Mouse (Mus musculus) hindbrain, embryonic 15.5 days (tissue): Measurements from ENCODE around the gene Zfhx2. TPM values are rescaled to one million over a fixed set of nuclear protein-coding genes. Genes with fewer than 3 reads are reported as not detected.
A peak's percentile ranks its signal among the peaks of the same experiment; 100 is the strongest.
"Not testable (repeated sequence)": the region's sequence is repeated elsewhere in the genome, so short reads cannot be mapped to it uniquely, and the experiment has no call there.

Experiments used
- ATAC-seq: fragments of 200-750 bp; cut with Nextera tagmentation; 2 replicates; pipeline ENCODE4 v1.8.0; 2017; ENCODE audit warnings: low read depth, moderate number of reproducible peaks, moderate TSS enrichment; ENCODE audit not compliant: low FRiP score
- H3K27ac ChIP-seq: fragments of 300-500 bp; sonication (generic); replicated peaks from 2 replicates; pipeline ENCODE4 v1.5.1; 2015; ENCODE audit warnings: mild to moderate bottlenecking, inconsistent platforms
- H3K27me3 ChIP-seq: fragments of 300-500 bp; sonication (generic); 2 replicates; pipeline ENCODE4 v1.6.1; 2015; ENCODE audit warnings: control low read depth, inconsistent platforms
- H3K36me3 ChIP-seq: fragments of 300-500 bp; sonication (generic); 2 replicates; pipeline ENCODE4 v1.6.1; 2015; ENCODE audit warnings: control low read depth, inconsistent platforms
- H3K4me1 ChIP-seq: fragments of 300-500 bp; sonication (generic); replicated peaks from 2 replicates; pipeline ENCODE4 v1.6.1; 2015; ENCODE audit warnings: control low read depth, inconsistent platforms
- H3K4me2 ChIP-seq: fragments of 300-500 bp; sonication (generic); 2 replicates; pipeline ENCODE4 v1.6.1; 2015; ENCODE audit warnings: moderate library complexity, mild to moderate bottlenecking, inconsistent platforms
- H3K4me3 ChIP-seq: fragments of 300-500 bp; sonication (generic); 2 replicates; pipeline ENCODE4 v1.5.1; 2015; ENCODE audit warnings: mild to moderate bottlenecking, inconsistent platforms
- H3K9ac ChIP-seq: fragments of 300-500 bp; sonication (generic); 2 replicates; pipeline ENCODE4 v1.6.1; 2015; ENCODE audit warnings: inconsistent platforms
- H3K9me3 ChIP-seq: fragments of 300-500 bp; sonication (generic); 2 replicates; pipeline ENCODE4 v1.6.1; 2016; ENCODE audit warnings: control low read depth, inconsistent platforms
- WGBS: fragments of 180-500 bp; shearing (Covaris S2); methylation state at CpG from one replicate; pipeline ENCODE4 v1.1.7; 2015; 5-methylcytosine and 5-hydroxymethylcytosine counted together
- polyA plus RNA-seq: library from polyadenylated mRNA; unstranded; fragments of >200 nt; fragmentation: Nextera tagmentation; extraction: Ambion mirVana; gene quantifications from 2 replicates; pipeline ENCODE4 v1.2.1, GENCODE M21; 2015

Zfhx2 gene
- polyA plus RNA-seq, 1 experiment from 2014 or later = 24.9 TPM

DNA sequence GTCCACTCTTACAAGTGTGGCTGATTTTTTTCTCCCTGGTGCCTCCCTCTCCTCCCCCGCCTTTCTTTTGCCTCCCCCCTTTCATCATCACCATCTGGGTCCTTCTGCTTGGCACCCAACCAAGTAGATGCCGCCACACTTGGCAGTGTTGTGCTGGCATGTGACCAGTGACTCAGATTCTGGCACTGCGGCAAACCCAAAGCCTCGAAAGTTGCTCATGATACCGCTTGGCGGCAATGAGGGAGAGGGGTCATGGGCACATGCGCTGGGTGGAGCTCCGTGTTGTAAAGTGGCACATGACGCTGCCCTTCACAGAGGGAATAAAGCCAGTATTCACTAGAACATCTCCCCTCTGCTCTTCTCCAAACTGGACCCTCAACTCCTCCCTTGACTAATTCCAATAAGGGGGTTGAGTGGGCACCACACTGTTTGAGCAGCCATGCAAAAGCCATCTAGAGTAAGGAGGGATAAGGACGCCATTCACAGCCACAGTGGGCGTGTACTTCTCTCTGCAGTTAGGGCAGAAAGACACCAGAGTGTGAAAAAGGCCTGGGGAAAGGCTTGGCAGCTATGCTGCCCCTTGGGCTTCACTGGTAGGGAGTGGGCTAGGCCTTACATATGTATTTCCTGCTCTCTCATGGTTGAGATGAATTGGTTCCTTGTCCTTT is 36.8 kb downstream of the Zfhx2 start:
- Histone ChIP-seq H3K4me3 (peak overlapping the region; percentile 42), H3K9ac (no peak overlapping the region), H3K27ac (peak overlapping the region; percentile 97), H3K4me2 (peak overlapping the region; percentile 58), H3K9me3 (no peaks in the 10 kb centered on the region), H3K4me1 (peaks cover 68% of the 10 kb centered on the region), H3K36me3 (no peaks in the 10 kb centered on the region), H3K27me3 (no peaks in the 10 kb centered on the region)
- peak; percentile 40 for ATAC-seq
- 49% methylated on average over 11 of the region's 11 CpGs for WGBS

- H3K9me3 ChIP-seq = no peaks in the 10 kb centered on the region
- peak overlapping the region; percentile 42 for H3K4me3 ChIP-seq
- H3K27ac ChIP-seq = peak overlapping the region; percentile 97
- ATAC-seq = peak; percentile 59
- peak overlapping the region; percentile 49 for H3K9ac ChIP-seq
- 50% methylated on average over 10 of the region's 10 CpGs for WGBS
- peaks cover 61% of the 10 kb centered on the region for H3K4me1 ChIP-seq
- no peaks in the 10 kb centered on the region for H3K36me3 ChIP-seq
- H3K27me3 ChIP-seq = no peaks in the 10 kb centered on the region
- peak overlapping the region; percentile 58 for H3K4me2 ChIP-seq
Measured at GRCm38 (mm10) chr14:55054191-55054749, 37.9 kb downstream of the Zfhx2 start.

GRCm38 (mm10) chr14:55053708-55054190 is 38.4 kb downstream of the Zfhx2 start:
- peak overlapping the region; percentile 42 for H3K4me3 ChIP-seq
- H3K9me3 ChIP-seq = no peaks in the 10 kb centered on the region
- peak overlapping the region; percentile 49 for H3K9ac ChIP-seq
- H3K36me3 ChIP-seq = no peaks in the 10 kb centered on the region
- H3K4me1 ChIP-seq = peaks cover 55% of the 10 kb centered on the region
- H3K27ac ChIP-seq = peak overlapping the region; percentile 97
- peak; percentile 83 for ATAC-seq
- WGBS = 38% methylated on average over 17 of the region's 17 CpGs
- peak overlapping the region; percentile 58 for H3K4me2 ChIP-seq
- no peaks in the 10 kb centered on the region for H3K27me3 ChIP-seq

DNA sequence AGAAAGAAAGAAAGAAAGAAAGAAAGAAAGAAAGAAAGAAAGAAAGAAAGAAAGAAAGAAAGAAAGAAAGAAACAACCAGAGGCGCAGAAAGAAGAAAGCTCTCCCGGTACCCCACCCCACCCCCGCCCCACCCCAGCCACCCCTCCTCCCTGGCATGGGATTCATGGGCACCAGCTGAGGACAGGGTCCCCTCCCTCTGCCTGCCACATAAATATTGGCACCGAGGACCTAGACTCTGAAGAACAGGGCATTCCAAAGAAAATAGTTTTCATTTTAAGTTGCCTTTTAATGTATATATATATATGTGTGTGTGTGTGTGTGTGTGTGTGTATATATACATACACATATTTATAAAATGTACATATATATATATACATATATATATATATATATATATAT is 39.1 kb downstream of the Zfhx2 start:
- Histone ChIP-seq H3K4me2 (peak overlapping the region; percentile 58), H3K27me3 (no peaks in the 10 kb centered on the region), H3K4me1 (peaks cover 48% of the 10 kb centered on the region), H3K9ac (no peak overlapping the region), H3K9me3 (no peaks in the 10 kb centered on the region), H3K4me3 (peak overlapping the region; percentile 42), H3K27ac (peak overlapping the region; percentile 97), H3K36me3 (no peaks in the 10 kb centered on the region)
- 41% methylated on average over 4 of the region's 4 CpGs for WGBS
- no peak for ATAC-seq

DNA sequence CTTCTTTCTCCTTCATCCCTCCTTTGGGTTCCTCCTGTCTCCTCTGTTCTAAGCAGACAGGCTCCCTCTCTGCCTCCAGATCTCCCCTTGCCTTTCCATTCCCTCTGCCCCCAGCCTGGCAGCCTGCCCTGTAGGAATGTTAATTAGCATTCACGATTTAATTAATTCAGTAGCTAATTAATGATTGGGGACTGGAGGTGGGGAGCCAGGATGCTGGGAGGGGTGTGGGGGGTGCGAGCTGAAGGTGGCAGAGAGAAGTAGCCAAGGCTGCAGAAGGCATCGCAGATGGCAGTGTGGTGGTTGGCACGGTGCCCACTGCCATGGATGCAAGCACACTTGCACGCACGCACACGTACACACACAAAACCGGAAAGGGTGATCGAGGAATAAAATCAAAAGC is 39.6 kb downstream of the Zfhx2 start:
- Histone ChIP-seq H3K4me3 (peak overlapping the region; percentile 42; the same call in 1 of the 2 replicates), H3K36me3 (no peaks in the 10 kb centered on the region), H3K9me3 (no peaks in the 10 kb centered on the region), H3K27me3 (no peaks in the 10 kb centered on the region), H3K9ac (no peak overlapping the region), H3K4me2 (peak overlapping the region; percentile 58), H3K27ac (peak overlapping the region; percentile 97), H3K4me1 (peaks cover 43% of the 10 kb centered on the region)
- peak; percentile 49 for ATAC-seq
- 41% methylated on average over 9 of the region's 9 CpGs for WGBS

DNA sequence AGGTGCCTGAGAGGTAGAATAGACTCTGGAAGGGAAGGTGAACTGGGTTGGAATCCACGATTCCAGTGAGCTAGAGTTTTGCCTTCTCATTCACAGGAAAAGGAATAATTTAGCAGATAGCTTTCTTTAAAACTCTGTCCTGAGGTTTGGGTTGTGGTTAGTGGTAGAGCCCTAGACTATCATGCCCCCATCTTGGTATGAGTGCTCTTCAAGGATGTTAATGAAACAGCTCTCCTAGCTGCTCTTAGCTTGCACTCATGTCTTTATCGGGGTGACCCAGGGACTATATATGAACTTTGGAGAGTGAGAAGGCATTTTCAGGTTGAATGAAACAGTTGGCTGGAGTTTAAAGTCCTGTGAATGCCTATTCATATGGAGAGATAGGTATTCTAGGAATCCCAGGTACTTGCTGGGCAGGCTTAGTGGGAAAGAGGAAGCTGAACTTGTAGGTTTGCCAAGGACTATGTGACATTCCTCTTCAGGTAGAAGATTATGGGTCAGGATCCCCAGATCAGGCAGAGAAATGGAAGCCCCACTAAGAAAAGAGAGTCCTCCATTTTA is 44.1 kb downstream of the Zfhx2 start:
- no peak overlapping the region for H3K27ac ChIP-seq
- H3K27me3 ChIP-seq = no peaks in the 10 kb centered on the region
- H3K9ac ChIP-seq = no peak overlapping the region
- H3K36me3 ChIP-seq = no peaks in the 10 kb centered on the region
- 83% methylated on average over 2 of the region's 2 CpGs for WGBS
- no peaks in the 10 kb centered on the region for H3K9me3 ChIP-seq
- peaks cover 10% of the 10 kb centered on the region for H3K4me1 ChIP-seq
- no peak for ATAC-seq
- H3K4me3 ChIP-seq = no peak overlapping the region
- no peak overlapping the region for H3K4me2 ChIP-seq

DNA sequence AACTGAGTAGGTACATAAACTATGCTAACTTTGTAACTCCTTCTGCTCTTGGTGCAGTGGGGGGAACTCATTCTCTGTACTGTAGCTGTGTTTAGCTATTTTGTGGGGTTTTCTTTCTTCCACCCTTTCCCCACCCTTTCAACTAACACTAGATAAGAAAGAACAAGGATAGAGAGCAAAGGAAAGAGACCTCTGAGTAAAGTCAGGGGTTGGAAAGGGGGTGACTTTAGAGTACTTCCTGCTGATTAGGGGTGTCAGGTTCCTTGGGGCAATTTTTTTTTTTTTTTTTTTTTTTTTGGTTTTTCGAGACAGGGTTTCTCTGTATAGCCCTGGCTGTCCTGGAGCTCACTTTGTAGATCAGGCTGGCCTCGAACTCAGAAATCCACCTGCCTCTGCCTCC is 48.4 kb downstream of the Zfhx2 start:
- not testable (repeated sequence) for ATAC-seq, H3K36me3 ChIP-seq, H3K27me3 ChIP-seq, H3K27ac ChIP-seq, H3K9me3 ChIP-seq, H3K4me1 ChIP-seq, H3K9ac ChIP-seq, H3K4me3 ChIP-seq, H3K4me2 ChIP-seq
- 75% methylated on average over 1 of the region's 2 CpGs for WGBS

- ATAC-seq = no peak; the same call in 1 of the 2 replicates
- Histone ChIP-seq H3K4me2 (peak overlapping the region; percentile 46), H3K27ac (peak overlapping the region; percentile 64), H3K9me3 (no peaks in the 10 kb centered on the region), H3K9ac (0 out of 2 replicates have a peak overlapping the region, but pooled peaks have one; percentile 16), H3K4me1 (peaks cover 44% of the 10 kb centered on the region), H3K27me3 (no peaks in the 10 kb centered on the region), H3K36me3 (no peaks in the 10 kb centered on the region), H3K4me3 (0 out of 2 replicates have a peak overlapping the region, but pooled peaks have one; percentile 12)
- WGBS = 16% methylated on average over 19 of the region's 19 CpGs
Measured at GRCm38 (mm10) chr14:55032695-55033225, 59.4 kb downstream of the Zfhx2 start.

GRCm38 (mm10) chr14:55029034-55029698 is 63.0 kb downstream of the Zfhx2 start:
- peak overlapping the region; percentile 41 for H3K4me2 ChIP-seq
- peaks cover 7% of the 10 kb centered on the region for H3K36me3 ChIP-seq
- H3K4me1 ChIP-seq = peaks cover 54% of the 10 kb centered on the region
- H3K9ac ChIP-seq = no peak overlapping the region
- WGBS = 3% methylated on average over 11 of the region's 11 CpGs
- peak overlapping the region; percentile 91 for H3K27ac ChIP-seq
- H3K9me3 ChIP-seq = no peaks in the 10 kb centered on the region
- ATAC-seq = peak; percentile 23
- H3K4me3 ChIP-seq = no peak overlapping the region
- H3K27me3 ChIP-seq = no peaks in the 10 kb centered on the region

DNA sequence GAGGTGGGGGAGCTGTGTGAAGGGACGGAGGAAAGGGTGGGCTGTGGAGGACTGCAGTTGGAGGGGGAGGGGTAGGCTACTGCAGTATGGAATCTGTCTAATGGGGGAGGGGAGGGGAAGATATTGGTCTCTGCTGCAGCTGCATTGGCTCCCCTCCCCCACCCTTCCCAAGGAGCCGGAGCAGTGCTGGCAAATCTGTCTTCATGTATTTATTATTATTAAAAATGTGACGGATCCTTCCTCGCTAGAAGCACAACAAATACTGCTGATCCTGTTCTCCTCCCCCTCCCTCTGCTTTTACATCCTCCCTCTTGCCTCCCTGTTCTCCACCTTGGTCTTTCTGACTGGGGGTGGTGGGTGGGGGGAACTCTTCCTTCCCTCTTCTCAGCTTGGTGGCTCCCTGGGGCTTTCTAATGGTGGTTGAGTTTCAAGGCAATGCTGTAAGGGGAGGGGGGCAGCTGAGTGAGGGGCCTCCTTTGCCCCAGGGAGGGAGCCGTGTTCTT is 63.7 kb downstream of the Zfhx2 start:
- no peak overlapping the region for H3K9ac ChIP-seq
- H3K4me3 ChIP-seq = no peak overlapping the region

DNA sequence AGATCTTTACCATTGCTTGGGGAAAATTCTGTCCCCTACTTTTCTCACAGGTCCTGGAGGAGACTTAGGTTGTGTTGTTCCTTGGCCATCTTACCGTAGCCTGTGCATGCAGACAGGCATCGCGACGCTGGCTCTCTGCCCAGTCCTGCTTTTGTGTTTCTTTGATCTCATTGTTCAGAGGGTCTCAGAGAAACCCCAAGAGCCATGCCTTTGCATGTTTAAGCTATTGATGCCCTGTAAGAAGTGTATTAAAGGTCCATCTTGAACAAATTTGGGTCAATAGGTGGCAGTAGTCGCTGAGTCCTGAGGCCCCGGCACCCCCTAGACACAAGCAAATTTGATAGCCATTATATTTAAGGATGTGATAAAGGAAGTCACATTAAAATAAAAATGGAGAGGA is 64.5 kb downstream of the Zfhx2 start:
- H3K4me3 ChIP-seq = no peak overlapping the region

More for the DNA sequence above, 63.7 kb downstream of the Zfhx2 start:
- H3K27ac ChIP-seq = peak overlapping the region; percentile 91
- peak overlapping the region; percentile 41 for H3K4me2 ChIP-seq
- H3K4me1 ChIP-seq = peaks cover 52% of the 10 kb centered on the region
- H3K9me3 ChIP-seq = no peaks in the 10 kb centered on the region
- ATAC-seq = peak; percentile 78
- H3K36me3 ChIP-seq = peaks cover 8% of the 10 kb centered on the region
- WGBS = 3% methylated on average over 5 of the region's 5 CpGs
- no peaks in the 10 kb centered on the region for H3K27me3 ChIP-seq

More for the DNA sequence above, 64.5 kb downstream of the Zfhx2 start:
- Histone ChIP-seq H3K36me3 (peaks cover 15% of the 10 kb centered on the region), H3K27me3 (no peaks in the 10 kb centered on the region), H3K4me1 (peaks cover 45% of the 10 kb centered on the region), H3K9ac (no peak overlapping the region), H3K27ac (peak overlapping the region; percentile 91), H3K4me2 (peak overlapping the region; percentile 41), H3K9me3 (no peaks in the 10 kb centered on the region)
- WGBS = 2% methylated on average over 6 of the region's 6 CpGs
- ATAC-seq = peak; percentile 21; the same call in 1 of the 2 replicates
